Mouse (Mus musculus) B cell, adult 67 days (primary cell): ENCODE data around the gene Chmp1a. TPM values are rescaled to one million over a fixed set of nuclear protein-coding genes. Genes with fewer than 3 reads are reported as not detected.

Experiments
- total RNA-seq, 2 experiments: library from RNA; stranded (reverse); gene quantifications; 4 replicates each; pipeline ENCODE4 v1.2.4; 2023

Chmp1a gene
- 10 to 100 TPM; 78.8 to 88.5 TPM for total RNA-seq

DNA sequence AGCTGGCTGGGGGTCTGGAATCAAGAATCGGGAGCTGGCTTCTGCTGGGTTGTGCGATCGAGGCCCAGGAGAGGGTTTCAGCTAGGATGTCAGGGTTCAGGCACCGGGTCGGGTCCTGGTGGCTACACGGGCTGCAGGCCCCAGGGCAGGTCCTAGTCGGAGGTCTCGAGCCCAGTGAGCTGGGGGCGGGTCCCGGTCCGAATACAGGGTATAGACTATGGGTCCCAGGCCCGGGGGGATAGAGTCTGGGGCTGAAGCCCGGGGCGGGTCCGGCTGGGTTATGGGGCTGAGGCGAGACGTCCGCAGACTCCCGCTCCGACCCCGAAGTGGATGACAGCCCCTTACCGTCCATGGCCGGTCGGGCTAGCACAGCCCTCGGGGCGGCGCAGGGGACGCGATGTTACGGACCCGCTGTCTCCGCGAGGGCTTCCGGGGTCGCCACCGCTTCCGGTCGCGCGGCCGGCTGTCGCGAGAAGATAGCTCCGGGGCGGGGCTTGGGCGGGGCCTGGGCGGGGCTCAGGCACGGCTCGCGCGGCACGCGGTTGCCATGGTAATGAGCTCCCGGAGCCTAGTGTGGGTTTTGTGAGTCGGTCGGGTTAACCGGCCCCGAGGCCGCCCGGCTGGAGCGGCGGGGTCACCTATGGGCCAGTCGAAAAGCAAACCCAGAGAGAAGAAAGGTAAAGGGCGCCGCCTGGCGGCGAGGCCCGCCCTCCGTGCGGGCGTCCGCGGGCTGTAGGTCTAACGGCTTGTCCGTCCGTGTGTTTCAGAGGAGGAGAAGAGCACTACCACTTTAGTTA, at the start of gene Chmp1a, which contains the start of gene Spata33:
Gene Chmp1a, minus strand, starts transcription at position 443 of the 797 bp plus-strand sequence.
Gene Spata33, plus strand, starts transcription at position 512 of the 797 bp plus-strand sequence.

DNA sequence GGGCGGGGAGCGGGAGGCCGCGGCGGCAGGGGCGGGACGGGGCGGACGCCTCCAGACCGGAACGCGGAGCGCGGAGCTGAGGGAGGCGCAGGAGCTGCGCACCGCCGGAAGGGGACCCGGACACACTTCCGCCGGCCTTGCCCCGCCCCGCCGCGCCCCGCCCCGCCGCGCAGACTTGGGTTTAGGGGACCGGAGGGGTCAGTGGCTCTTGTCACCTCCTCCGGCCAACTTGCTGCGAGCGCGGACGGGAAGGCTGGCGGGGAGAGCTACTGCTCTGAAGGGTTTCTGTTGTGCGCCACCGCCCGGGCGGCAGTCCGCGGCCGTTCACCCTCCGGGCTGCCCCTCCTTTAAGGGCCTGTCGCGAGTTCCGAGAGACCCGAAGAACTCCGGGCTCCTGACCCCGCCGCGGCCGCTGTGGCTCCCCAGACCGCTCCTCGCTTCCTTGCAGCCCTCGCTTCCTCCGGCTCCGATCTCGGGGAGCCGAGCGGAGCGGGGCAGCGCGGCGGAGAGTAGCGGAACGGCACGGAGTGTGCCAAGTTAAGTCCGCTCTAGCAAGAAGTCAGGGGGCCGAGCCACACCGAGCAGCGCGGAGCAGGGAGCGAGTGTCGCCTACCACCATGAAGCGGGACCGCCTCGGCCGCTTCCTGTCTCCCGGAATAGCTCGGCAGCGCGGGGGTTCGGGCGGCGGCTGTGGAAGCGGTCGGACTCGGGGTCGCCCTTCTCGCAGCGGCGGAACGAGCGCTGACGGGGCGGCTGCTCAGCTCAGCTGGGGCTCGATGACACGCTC, 41.7 kb upstream of the Chmp1a start, which contains the start of the genes Zfp276 and Vps9d1:
Gene Zfp276, plus strand, starts transcription at position 97 of the 787 bp plus-strand sequence.
Gene Vps9d1, minus strand, starts transcription at position 250 of the 787 bp plus-strand sequence.

DNA sequence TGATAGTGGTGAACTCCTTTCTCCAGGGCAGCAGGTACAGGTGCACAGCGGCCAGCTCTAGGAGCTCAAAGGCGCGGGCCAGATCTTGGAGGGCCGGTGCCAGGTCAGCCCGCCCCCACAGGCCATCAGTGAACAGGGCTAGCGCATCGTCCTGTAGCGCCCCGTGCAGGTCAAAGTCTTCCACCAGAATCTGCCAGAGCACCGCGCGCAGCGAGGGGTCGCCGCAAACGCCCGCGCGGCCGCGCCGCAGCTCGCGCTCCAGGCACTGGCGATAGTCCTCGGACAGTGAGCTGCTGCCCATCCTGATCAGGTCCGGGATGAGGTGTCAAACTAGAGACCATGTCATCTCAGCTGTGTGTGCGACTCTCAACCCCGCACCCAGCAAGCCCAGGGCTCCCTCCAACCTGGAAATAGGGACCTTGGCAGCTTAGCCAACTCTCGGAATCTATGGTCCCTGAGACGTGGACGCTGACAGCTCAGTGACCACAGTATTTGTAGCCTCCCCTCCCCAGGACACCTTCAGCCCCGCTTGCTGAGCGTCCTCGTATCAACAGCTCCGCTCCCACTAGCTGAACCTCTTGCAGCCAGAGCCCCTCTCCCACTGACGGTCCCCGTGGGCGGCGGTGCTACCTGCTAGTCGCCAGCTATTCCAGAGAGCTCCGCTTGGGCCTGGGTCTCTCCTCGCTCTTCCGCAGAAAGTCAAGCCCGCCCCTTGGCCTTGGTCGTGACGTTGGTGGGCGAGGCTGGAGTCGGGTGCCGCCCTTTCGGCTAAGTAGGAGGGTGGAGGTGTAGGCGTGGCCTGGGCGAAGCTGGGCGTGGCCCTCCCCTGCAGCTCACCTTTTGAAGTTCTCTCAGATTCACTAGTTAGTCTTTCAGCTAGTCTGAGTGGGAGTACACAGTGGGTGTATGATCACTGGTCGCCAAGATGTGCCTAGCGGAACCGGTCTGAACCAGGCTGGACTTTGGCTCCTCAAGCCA, 23.2 kb upstream of the Chmp1a start, which contains the start of gene Spata2l:
Gene Spata2l, minus strand, starts transcription at position 714 of the 978 bp plus-strand sequence.

DNA sequence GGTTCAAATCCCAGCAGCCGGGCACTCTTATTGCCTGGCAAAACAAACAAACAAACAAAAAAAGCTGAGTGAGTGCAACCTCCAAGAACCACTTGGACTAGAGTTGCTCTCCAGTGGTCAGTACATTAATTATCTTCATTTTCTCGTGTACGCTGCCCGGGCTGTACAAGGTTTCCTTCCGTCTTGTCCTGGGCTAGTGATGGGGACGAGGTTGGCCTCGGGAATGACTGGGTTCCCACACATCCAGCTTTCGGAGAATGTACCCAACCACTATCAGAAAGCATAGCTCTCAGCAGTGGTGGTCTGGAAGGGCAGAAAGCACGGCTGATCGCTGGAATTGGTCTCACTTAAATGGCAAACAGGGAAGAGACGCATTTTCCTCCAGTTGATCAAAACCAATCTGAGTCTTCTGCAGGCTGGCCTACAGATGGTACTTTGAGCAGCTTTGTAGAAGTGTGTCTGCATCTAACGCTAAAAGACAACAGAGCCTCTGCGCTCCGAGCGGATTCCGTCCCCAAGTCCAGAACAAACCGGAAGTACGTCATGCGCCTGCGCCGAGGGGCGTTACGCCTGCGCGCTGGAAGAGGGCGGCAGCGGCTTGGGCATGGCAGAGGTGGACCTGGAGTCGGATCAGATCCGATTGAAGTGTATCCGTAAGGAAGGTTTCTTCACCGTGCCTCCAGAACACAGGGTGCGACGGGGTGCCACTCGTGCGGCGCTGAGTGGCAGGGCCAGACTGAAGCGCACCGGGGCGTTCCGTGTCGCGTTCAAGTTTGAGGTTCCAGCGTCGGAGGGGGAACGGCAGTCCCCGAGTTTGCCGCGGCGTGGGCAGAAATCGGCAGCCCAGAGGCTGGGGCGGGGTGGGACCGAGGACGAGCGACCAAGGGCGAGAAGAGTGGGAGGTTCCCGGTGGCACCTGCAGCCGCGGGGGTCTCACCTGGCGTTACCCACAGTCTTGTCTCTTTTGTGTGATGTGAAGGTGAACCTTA, 12.0 kb upstream of the Chmp1a start, which contains the start of gene Cdk10:
Gene Cdk10, plus strand, starts transcription at position 565 of the 989 bp plus-strand sequence.

DNA sequence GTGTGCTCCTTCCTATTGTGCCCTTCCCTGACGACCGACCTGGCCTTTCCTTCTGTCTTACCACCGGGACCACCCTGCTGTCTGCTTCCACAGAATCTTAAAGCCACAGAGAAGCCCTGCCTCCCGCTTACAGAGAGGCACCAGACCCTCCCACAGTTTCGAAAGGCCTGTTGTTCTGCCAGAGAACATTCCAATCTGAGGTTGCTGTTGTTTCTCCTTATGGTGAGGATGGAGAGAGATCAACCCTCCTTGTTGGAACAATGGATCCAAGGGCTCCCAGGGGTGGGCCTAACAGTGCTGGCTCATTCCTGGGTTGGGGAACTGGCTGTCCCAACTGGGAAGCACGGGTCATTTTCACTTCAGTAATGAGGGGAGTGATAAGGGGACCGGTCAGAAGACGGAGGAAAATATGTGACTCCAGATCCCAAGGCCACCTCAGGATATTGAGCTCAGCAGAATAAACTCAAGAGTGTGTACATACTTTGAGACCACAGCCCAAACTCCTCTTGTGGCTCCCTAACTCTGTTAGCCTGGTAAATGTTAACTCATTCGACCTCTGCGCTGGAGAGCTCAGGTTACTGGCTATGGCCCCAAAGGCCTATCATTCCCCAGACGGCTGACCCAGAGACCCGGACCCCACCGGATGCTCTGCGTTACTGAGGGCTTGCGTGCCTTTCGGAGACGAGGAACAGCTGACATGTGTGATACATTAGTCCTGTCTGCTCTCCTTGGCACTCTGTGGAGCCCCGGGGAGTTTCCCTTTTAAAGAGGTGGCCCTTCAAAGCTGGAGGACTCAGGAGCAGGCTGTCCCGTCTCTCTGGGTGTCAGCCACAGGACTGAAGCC, 26.8 kb downstream of the Chmp1a start, which contains the start of gene Dpep1:
Gene Dpep1, plus strand, starts transcription at position 677 of the 844 bp plus-strand sequence.

DNA sequence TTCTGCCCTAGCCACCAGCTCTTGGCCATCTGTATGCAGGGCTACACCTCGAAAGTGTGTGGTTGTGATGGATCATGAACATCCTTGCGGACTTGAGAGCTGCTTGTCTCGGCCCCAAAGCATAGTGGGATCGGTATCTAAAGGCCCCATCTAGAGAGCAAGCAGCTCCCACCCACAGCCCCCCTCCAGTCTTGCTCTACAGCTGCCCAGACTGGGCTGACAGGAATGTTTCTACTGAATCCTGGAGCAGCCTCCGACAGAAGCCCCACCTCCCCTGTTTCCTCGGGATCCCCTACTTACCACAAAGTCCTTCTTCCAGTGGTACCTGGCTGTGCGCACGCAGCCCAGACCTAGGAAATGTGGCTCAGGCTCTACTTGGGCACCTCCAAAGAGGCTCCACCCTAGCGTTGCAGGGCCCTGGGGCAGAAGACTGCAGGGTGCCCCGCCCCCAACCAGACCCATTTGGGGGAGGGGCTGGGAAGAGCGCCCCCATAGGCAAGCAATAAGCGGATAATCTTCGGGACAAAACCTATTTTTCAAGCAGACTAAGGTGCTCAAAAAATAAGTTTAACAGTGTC, 54.6 kb downstream of the Chmp1a start, which contains the start of gene Sult5a1:
Gene Sult5a1, minus strand, starts transcription at position 428 of the 578 bp plus-strand sequence.

Other genes with a start within 250 kb of the Chmp1a start
- gene Ankrd11, start 170.5 kb downstream of the Chmp1a start, total RNA-seq, result 100 to 1,000 TPM; 265 to 270 TPM
- 10 to 100 TPM; 61.9 to 70.8 TPM for gene Spg7, start 149.8 kb downstream of the Chmp1a start, total RNA-seq
- gene Rpl13, start 110.4 kb downstream of the Chmp1a start, total RNA-seq, result 1,000 to 10,000 TPM; 1,422 to 1,477 TPM
- gene Cpne7, start 95.4 kb downstream of the Chmp1a start, total RNA-seq, result not detected
- gene Sult5a1, start 54.4 kb downstream of the Chmp1a start, total RNA-seq, result not detected
- not detected for gene Dpep1, start 26.5 kb downstream of the Chmp1a start, total RNA-seq
- not detected for gene Spata33, start 69 bp upstream of the Chmp1a start, total RNA-seq
- gene Cdk10, start 12.1 kb upstream of the Chmp1a start, total RNA-seq, result 10 to 100 TPM; 63.8 to 86.4 TPM
- 10 to 100 TPM in 1 of 2 experiments, 1 to 10 TPM in 1; 7.0 to 10.7 TPM for gene Spata2l, start 23.5 kb upstream of the Chmp1a start, total RNA-seq
- gene Zfp276, start 41.4 kb upstream of the Chmp1a start, total RNA-seq, result 10 to 100 TPM; 36.3 to 39.3 TPM
- gene Vps9d1, start 41.6 kb upstream of the Chmp1a start, total RNA-seq, result 10 to 100 TPM; 41.2 TPM
- 100 to 1,000 TPM in 1 of 2 experiments, 10 to 100 TPM in 1; 81.2 to 111 TPM for gene Fanca, start 105.8 kb upstream of the Chmp1a start, total RNA-seq
- gene Spire2, start 120.0 kb upstream of the Chmp1a start, total RNA-seq, result under 1 TPM in 1 of 2 experiments, not detected in 1; 0.23 TPM
- 100 to 1,000 TPM; 282 to 288 TPM for gene Tcf25, start 161.0 kb upstream of the Chmp1a start, total RNA-seq
- under 1 TPM; 0.21 to 0.46 TPM for gene Mc1r, start 194.3 kb upstream of the Chmp1a start, total RNA-seq
- gene Tubb3, start 198.7 kb upstream of the Chmp1a start, total RNA-seq, result not detected
- gene Def8, start 210.8 kb upstream of the Chmp1a start, total RNA-seq, result 10 to 100 TPM; 13.5 to 14.4 TPM